Mouse (Mus musculus) olfactory bulb, adult 2 months (tissue): ENCODE measurements around the gene Vmn1r87. TPM values are rescaled to one million over a fixed set of nuclear protein-coding genes. Genes with fewer than 3 reads are reported as not detected.
"Not testable (repeated sequence)": the region's sequence is repeated elsewhere in the genome, so short reads cannot be mapped to it uniquely, and the experiment has no call there.

Experiments
- H3K27ac ChIP-seq: fragments of 200-500 bp; 2 replicates; pipeline ENCODE4 v1.5.1; 2012; ENCODE audit warnings: low read depth, low read length; ENCODE audit not compliant: insufficient read depth
- H3K4me1 ChIP-seq: fragments of 200-500 bp; 2 replicates; pipeline ENCODE4 v1.6.1; 2012; ENCODE audit warnings: low read length; ENCODE audit not compliant: control insufficient read depth, insufficient read depth
- H3K4me3 ChIP-seq: fragments of 200-500 bp; 2 replicates; pipeline ENCODE4 v1.5.1; 2012; ENCODE audit warnings: mild to moderate bottlenecking, low read depth, low read length, moderate library complexity; ENCODE audit not compliant: insufficient read depth
- CTCF ChIP-seq: fragments of 200-500 bp; IDR thresholded peaks from 2 replicates; pipeline ENCODE4 v1.5.1; 2012; ENCODE audit warnings: low read depth, mild to moderate bottlenecking, low read length, moderate library complexity; ENCODE audit not compliant: insufficient read depth
- POLR2A ChIP-seq: fragments of 200-500 bp; IDR thresholded peaks from 2 replicates; pipeline ENCODE4 v1.6.1; 2012; ENCODE audit warnings: mild to moderate bottlenecking, low read depth, low read length, moderate library complexity; ENCODE audit not compliant: insufficient read depth
- WGBS: fragments of 180-500 bp; shearing (Covaris S2); methylation state at CpG from one replicate; pipeline ENCODE4 v1.1.7; 2018; 5-methylcytosine and 5-hydroxymethylcytosine counted together
- polyA plus RNA-seq: library from polyadenylated mRNA; stranded (reverse); fragments of >200 nt; gene quantifications from 2 replicates; pipeline ENCODE4 v1.2.4, GENCODE M21; 2012; ENCODE audit warnings: low replicate concordance; ENCODE audit not compliant: missing spikeins, insufficient read depth, insufficient read length

Vmn1r87 gene
- not detected in 2 replicates for polyA plus RNA-seq

DNA sequence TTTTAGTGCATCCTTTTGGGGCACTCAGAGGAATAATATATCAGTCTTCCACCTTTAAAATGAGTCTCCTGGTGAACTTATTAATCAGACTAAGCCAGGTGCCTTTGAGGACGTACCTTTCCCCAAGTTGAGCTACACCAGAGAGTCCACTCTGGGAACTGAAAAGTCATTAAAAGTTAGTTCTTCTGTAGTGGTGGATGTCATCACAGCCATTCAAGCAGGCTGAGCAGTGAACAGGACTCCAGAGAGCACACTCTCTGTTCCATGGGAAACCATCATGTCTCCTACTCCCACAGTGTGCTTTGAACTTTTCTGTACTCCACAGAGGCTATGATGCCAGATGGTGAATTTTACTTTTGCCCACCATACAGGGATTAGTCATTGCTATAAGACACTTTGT lies at the start of gene Vmn1r87:
Vmn1r87 (minus strand) TSS at position 101 of the 400 bp plus-strand sequence.
- no peaks in the 10 kb centered on the region for H3K4me1 ChIP-seq
- H3K4me3 ChIP-seq: no peak within 1 kb of the TSS
- TF ChIP-seq POLR2A (no peak), CTCF (no peak)
- WGBS: 78% methylated on average over 1 of the region's 1 CpGs
- no peak within 1 kb of the TSS for H3K27ac ChIP-seq

GRCm38 (mm10) chr7:13159268-13159667 lies 19.3 kb upstream of the Vmn1r87 start, which contains the start of gene Vmn1r88:
TSS of gene Vmn1r88 (plus strand) at chr7:13159568.
- Histone ChIP-seq H3K4me1 (no peaks in the 10 kb centered on the region), H3K4me3 (no peak within 1 kb of the TSS), H3K27ac (no peak within 1 kb of the TSS)
- TF ChIP-seq POLR2A (no peak), CTCF (no peak)

GRCm38 (mm10) chr7:13137340-13137739 lies 2.6 kb downstream of the Vmn1r87 start:
- no peak for TF ChIP-seq CTCF
- no peak for TF ChIP-seq POLR2A

GRCm38 (mm10) chr7:13131856-13132255 lies 8.1 kb downstream of the Vmn1r87 start:
- H3K4me1 ChIP-seq: no peaks in the 10 kb centered on the region
- WGBS: 91% methylated on average over 2 of the region's 2 CpGs
- no peak for TF ChIP-seq POLR2A
- TF ChIP-seq CTCF: no peak
- no peak overlapping the region for H3K4me3 ChIP-seq
- no peak overlapping the region for H3K27ac ChIP-seq

More at GRCm38 (mm10) chr7:13137340-13137739, 2.6 kb downstream of the Vmn1r87 start:
- Histone ChIP-seq H3K27ac (no peak overlapping the region), H3K4me3 (no peak overlapping the region), H3K4me1 (no peaks in the 10 kb centered on the region)

DNA sequence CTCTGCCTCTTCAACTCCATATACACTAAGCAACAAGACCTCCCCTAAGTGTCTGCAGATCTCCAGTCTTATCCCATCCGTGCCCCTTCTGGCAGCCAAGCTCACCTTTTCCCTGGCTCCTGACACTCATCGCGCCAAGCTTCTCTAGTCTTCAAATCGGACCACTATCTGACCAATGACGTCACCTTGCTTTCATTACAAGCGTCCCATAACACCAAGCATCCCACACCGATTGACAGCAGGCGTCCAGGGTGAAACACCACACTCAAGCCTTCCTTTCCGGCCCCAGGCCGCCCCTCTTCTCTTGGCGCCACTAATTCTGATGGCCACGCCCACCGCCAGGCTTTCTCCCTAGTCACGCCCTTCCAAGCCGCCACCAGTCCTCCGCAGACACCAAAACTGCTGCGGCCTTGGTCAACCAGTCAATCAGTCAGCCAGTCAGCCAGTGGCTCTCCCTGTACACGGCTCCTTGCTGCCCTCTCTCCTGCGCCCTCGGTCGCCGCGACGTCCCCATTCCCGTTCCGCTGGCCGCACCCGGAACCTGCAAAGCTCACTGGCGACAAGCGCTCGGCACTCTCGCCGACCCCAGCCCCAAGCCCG lies 16.3 kb downstream of the Vmn1r87 start:
- H3K4me3 ChIP-seq, H3K27ac ChIP-seq, H3K4me1 ChIP-seq: not testable (repeated sequence)
- WGBS: 2% methylated on average over 24 of the region's 34 CpGs

GRCm38 (mm10) chr7:13119817-13120216 lies 20.1 kb downstream of the Vmn1r87 start, which contains the start of gene Vmn1r86:
TSS of gene Vmn1r86 (minus strand) at chr7:13119917.
- TF ChIP-seq CTCF (no peak), POLR2A (no peak)
- H3K4me3 ChIP-seq: no peak within 1 kb of the TSS
- H3K27ac ChIP-seq: no peak within 1 kb of the TSS
- no peaks in the 10 kb centered on the region for H3K4me1 ChIP-seq

GRCm38 (mm10) chr7:13095073-13095472 lies 44.9 kb downstream of the Vmn1r87 start, which contains the start of gene Vmn1r85:
TSS of gene Vmn1r85 (minus strand) at chr7:13095173.
- Histone ChIP-seq H3K27ac (no peak within 1 kb of the TSS), H3K4me3 (no peak within 1 kb of the TSS), H3K4me1 (no peaks in the 10 kb centered on the region)
- TF ChIP-seq POLR2A (no peak), CTCF (no peak)
- 57% methylated on average over 3 of the region's 3 CpGs for WGBS

Other genes with a start within 250 kb of the Vmn1r87 start
- gene Zscan22, start 242.3 kb downstream of the Vmn1r87 start, polyA plus RNA-seq: not detected in 2 replicates
- 651 TPM in 1 of 2 replicates, not detected in the other for gene Rps5, start 217.9 kb downstream of the Vmn1r87 start, polyA plus RNA-seq
- gene Rnf225, start 212.7 kb downstream of the Vmn1r87 start, polyA plus RNA-seq: not detected in 2 replicates
- not detected in 2 replicates for gene Zfp324, start 174.3 kb downstream of the Vmn1r87 start, polyA plus RNA-seq
- not detected in 2 replicates for gene Zfp446, start 162.3 kb downstream of the Vmn1r87 start, polyA plus RNA-seq
- gene Slc27a5, start 142.0 kb downstream of the Vmn1r87 start, polyA plus RNA-seq: not detected in 2 replicates
- gene Trim28, start 141.0 kb downstream of the Vmn1r87 start, polyA plus RNA-seq: 700 TPM in 1 of 2 replicates, not detected in the other
- gene Zbtb45, start 130.1 kb downstream of the Vmn1r87 start, polyA plus RNA-seq: not detected in 2 replicates
- gene Chmp2a, start 105.3 kb downstream of the Vmn1r87 start, polyA plus RNA-seq: not detected in 2 replicates
- 648 TPM in 1 of 2 replicates, not detected in the other for gene Ube2m, start 101.9 kb downstream of the Vmn1r87 start, polyA plus RNA-seq
- not detected in 2 replicates for gene Mzf1, start 85.4 kb downstream of the Vmn1r87 start, polyA plus RNA-seq
- not detected in 2 replicates for gene Vmn1r85, start 45.0 kb downstream of the Vmn1r87 start, polyA plus RNA-seq
- gene Vmn1r86, start 20.2 kb downstream of the Vmn1r87 start, polyA plus RNA-seq: not detected in 2 replicates
- gene Vmn1r88, start 19.4 kb upstream of the Vmn1r87 start, polyA plus RNA-seq: not detected in 2 replicates
- gene Vmn1r89, start 72.9 kb upstream of the Vmn1r87 start, polyA plus RNA-seq: not detected in 2 replicates
- gene Lig1, start 137.1 kb upstream of the Vmn1r87 start, polyA plus RNA-seq: not detected in 2 replicates
- gene Zswim9, start 138.6 kb upstream of the Vmn1r87 start, polyA plus RNA-seq: not detected in 2 replicates
- not detected in 2 replicates for gene Pla2g4c, start 184.5 kb upstream of the Vmn1r87 start, polyA plus RNA-seq